Mouse (Mus musculus): ENCODE measurements around the gene Npat. TPM values are rescaled to one million over a fixed set of nuclear protein-coding genes. Genes with fewer than 3 reads are reported as not detected.

Npat gene
- total RNA-seq, 1 experiment: 22.8 TPM

DNA sequence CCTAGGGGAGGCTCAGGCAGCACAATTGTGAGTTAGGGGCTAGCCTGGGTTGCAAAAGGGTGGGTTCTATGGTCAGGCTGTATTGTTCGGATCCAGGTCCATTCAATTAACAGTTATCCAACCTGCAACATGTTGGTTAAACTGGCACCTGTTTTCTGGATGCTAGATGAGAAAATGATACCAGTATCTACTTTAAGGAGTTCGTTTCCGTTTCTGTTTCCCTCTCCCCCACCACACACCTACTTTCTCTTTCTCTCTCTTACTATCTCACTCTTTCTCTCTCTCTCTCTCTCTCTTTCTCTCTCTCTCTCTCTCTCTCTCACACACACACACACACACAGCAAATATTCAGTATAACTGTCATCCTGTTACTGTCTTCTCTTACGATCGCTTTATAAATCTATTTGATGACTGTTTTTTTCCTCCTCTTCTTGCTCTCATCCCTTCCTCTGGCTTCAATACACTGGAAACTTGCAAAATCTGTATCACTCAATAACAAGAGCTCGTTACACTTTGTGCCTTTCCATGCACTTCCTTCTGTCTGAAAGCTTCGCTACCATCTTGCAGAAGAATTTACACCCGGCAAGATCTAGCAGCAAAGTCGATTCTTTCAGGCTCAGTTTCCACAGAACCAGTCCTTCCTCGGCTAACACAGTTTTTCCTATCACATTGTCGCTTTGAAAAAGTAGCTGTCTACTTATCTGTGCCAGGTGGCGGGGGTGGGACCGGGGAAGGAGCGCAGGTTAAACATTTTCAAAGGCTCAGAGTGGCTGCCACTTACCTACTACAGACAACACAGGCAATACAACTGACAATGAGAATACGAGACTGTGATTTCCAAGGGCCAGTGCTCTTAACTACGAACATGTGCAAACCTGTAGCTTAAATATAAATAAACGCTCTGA, 1.2 kb upstream of the Npat start:
- in situ Hi-C loops (cut with MboI; ENCODE audit: low sequenced_read_pairs in 2 of 2, unreplicated experiment in 2 of 2): no loop called here

DNA sequence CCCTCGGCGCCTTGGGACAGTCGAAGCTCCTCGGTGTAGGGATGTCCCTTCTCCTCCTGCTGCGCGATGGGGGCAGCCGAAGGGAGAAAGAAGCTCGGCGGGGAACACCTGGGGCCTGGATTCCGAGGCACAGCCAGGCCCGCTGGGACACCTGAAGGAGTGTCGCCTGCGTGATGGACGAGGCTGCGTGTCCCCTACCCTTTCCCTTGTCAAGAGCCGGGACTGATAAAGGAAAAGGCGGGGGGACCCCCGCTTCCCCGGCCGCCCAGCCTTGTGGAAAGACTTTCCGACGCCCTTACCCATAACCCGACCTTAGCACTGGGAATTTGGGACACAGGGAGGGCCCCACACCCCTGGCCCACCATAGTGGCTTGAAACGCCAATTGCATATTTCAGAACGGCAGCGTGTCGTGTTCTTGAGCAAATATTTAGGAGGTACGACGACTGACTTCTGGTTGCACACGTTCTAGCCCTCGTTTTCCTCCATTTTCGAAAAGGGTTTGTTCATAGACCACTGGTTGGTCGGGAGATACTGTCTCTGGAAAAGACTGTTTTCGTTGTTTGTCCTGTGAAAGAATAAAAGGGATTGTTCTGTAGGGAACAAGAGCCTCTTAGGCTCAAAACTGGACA, 604 bp downstream of the Npat start:
- Histone ChIP-seq H3K4me3 (ENCODE audit: insufficient read depth in 1 of 2, low read depth in 1 of 2, low read length in 2 of 2, poor library complexity in 1 of 2, severe bottlenecking in 1 of 2) (peak overlapping the region; percentile 81 to 93), H3K27ac (ENCODE audit: insufficient read depth, low read depth, low read length, poor library complexity, severe bottlenecking) (0 out of 2 replicates have a peak overlapping the region, but pooled peaks have one; percentile 70), H3K36me3 (ENCODE audit: control insufficient read depth, insufficient read depth, low read length, poor library complexity, severe bottlenecking) (no peaks in the 10 kb centered on the region), H3K4me1 (ENCODE audit: control insufficient read depth in 2 of 2, insufficient read depth in 2 of 2, low read length in 2 of 2, poor library complexity in 1 of 2) (peaks cover 3 to 6% of the 10 kb centered on the region in 2 experiments; a peak in 2 of 4 replicates), H3K9me3 (ENCODE audit: control insufficient read depth, insufficient read depth, low read depth, low read length) (no peaks in the 10 kb centered on the region), H3K9ac (ENCODE audit: insufficient read depth, low read depth, low read length, poor library complexity, severe bottlenecking) (peak overlapping the region; percentile 90)
- DNase-seq (ENCODE audit: low read depth, low spot score): no peak
- in situ Hi-C loops (cut with MboI; ENCODE audit: low sequenced_read_pairs in 2 of 2, unreplicated experiment in 2 of 2): no loop called here
- no peak for TF ChIP-seq ZNF384 (IDR thresholded peaks at IDR 0.05; ENCODE audit: low read depth, low read length)
- no peak for TF ChIP-seq CHD2 (IDR thresholded peaks at IDR 0.05; ENCODE audit: low read depth, low read length)
- TF ChIP-seq HCFC1 (IDR thresholded peaks at IDR 0.05; ENCODE audit: borderline replicate concordance, insufficient read depth, low read length): no peak; the same call in 1 of the 2 replicates
- TF ChIP-seq ZC3H11A (IDR thresholded peaks at IDR 0.05; ENCODE audit: borderline replicate concordance, low read depth, low read length): no peak
- no peak for TF ChIP-seq MAFK (IDR thresholded peaks at IDR 0.05; ENCODE audit: insufficient read depth, low read depth, low read length)

More for the DNA sequence above, 1.2 kb upstream of the Npat start:
- DNase-seq (ENCODE audit: low read depth, low spot score): no peak
- Histone ChIP-seq H3K9me3 (ENCODE audit: control insufficient read depth, insufficient read depth, low read depth, low read length) (no peaks in the 10 kb centered on the region), H3K36me3 (ENCODE audit: control insufficient read depth, insufficient read depth, low read length, poor library complexity, severe bottlenecking) (peaks cover 4% of the 10 kb centered on the region; the same call in 1 of the 2 replicates), H3K27ac (ENCODE audit: insufficient read depth, low read depth, low read length, poor library complexity, severe bottlenecking) (no peak overlapping the region), H3K4me3 (ENCODE audit: insufficient read depth in 1 of 2, low read depth in 1 of 2, low read length in 2 of 2, poor library complexity in 1 of 2, severe bottlenecking in 1 of 2) (peak overlapping the region; percentile 89 to 98), H3K4me1 (ENCODE audit: control insufficient read depth in 2 of 2, insufficient read depth in 2 of 2, low read length in 2 of 2, poor library complexity in 1 of 2) (peaks cover 3 to 6% of the 10 kb centered on the region in 2 experiments; a peak in 2 of 4 replicates), H3K9ac (ENCODE audit: insufficient read depth, low read depth, low read length, poor library complexity, severe bottlenecking) (peak overlapping the region; percentile 94)
- no peak for TF ChIP-seq MAFK (IDR thresholded peaks at IDR 0.05; ENCODE audit: insufficient read depth, low read depth, low read length)

GRCm38 (mm10) chr9:53570662-53571061, 33.8 kb downstream of the Npat start:
- in situ Hi-C loops (cut with MboI; ENCODE audit: low sequenced_read_pairs in 2 of 2, unreplicated experiment in 2 of 2): no loop called here
- DNase-seq (ENCODE audit: low read depth, low spot score): peak; percentile 28
- H3K9ac ChIP-seq (ENCODE audit: insufficient read depth, low read depth, low read length, poor library complexity, severe bottlenecking): no peak overlapping the region
- H3K36me3 ChIP-seq (ENCODE audit: control insufficient read depth, insufficient read depth, low read length, poor library complexity, severe bottlenecking): peaks cover 20% of the 10 kb centered on the region
- no peak overlapping the region for H3K4me3 ChIP-seq (ENCODE audit: insufficient read depth in 1 of 2, low read depth in 1 of 2, low read length in 2 of 2, poor library complexity in 1 of 2, severe bottlenecking in 1 of 2)
- H3K27ac ChIP-seq (ENCODE audit: insufficient read depth, low read depth, low read length, poor library complexity, severe bottlenecking): no peak overlapping the region
- no peaks in the 10 kb centered on the region for H3K9me3 ChIP-seq (ENCODE audit: control insufficient read depth, insufficient read depth, low read depth, low read length)
- H3K4me1 ChIP-seq (ENCODE audit: control insufficient read depth in 2 of 2, insufficient read depth in 2 of 2, low read length in 2 of 2, poor library complexity in 1 of 2): peaks cover 1 to 2% of the 10 kb centered on the region in 2 experiments; a peak in 1 of 4 replicates
- no peak for TF ChIP-seq ZNF384 (IDR thresholded peaks at IDR 0.05; ENCODE audit: low read depth, low read length)
- TF ChIP-seq MAFK (IDR thresholded peaks at IDR 0.05; ENCODE audit: insufficient read depth, low read depth, low read length): no peak
- TF ChIP-seq ZC3H11A (IDR thresholded peaks at IDR 0.05; ENCODE audit: borderline replicate concordance, low read depth, low read length): no peak
- no peak for TF ChIP-seq HCFC1 (IDR thresholded peaks at IDR 0.05; ENCODE audit: borderline replicate concordance, insufficient read depth, low read length)
- TF ChIP-seq CHD2 (IDR thresholded peaks at IDR 0.05; ENCODE audit: low read depth, low read length): no peak

DNA sequence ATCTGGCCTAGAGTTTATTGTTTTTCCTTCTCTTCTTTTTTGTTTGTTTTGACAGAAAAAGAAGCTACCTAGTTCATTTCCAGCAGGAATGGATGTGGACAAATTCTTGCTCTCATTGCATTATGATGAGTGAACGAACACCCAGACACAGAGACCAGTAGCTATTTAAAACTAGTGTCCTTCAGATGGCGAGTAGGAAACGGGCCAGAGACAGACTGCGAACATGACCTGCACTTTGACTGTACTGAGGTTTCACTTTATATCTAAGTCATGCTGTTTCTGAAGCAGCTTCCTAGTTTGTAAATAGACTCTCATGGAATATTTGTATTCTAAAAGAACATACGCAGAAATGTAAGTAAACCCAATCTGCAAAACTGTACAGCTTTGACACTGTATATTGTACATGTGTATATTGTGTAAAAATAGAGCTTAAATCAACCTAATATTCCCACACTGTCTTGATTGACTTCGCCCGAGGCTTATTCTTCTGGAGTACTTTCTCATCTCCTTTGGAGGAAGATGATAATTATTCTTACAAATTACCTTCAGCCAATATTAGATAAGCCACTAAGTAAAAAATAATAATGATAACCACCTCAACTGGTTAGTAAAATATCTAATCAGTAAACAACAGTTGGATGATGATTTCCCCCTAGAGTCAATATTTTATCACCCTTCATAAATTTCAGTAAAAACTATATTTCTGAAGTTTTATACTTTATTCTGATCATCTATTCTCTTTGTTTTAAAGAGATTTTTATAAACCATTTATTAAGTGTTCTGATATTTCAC, 35.9 kb downstream of the Npat start:
- no peak for DNase-seq (ENCODE audit: low read depth, low spot score)
- H3K4me1 ChIP-seq (ENCODE audit: control insufficient read depth in 2 of 2, insufficient read depth in 2 of 2, low read length in 2 of 2, poor library complexity in 1 of 2): peaks cover 1 to 2% of the 10 kb centered on the region in 2 experiments; a peak in 1 of 4 replicates
- in situ Hi-C loops (cut with MboI; ENCODE audit: low sequenced_read_pairs in 2 of 2, unreplicated experiment in 2 of 2): no loop called here
- H3K9me3 ChIP-seq (ENCODE audit: control insufficient read depth, insufficient read depth, low read depth, low read length): no peaks in the 10 kb centered on the region
- H3K4me3 ChIP-seq (ENCODE audit: insufficient read depth in 1 of 2, low read depth in 1 of 2, low read length in 2 of 2, poor library complexity in 1 of 2, severe bottlenecking in 1 of 2): no peak overlapping the region
- TF ChIP-seq MAFK (IDR thresholded peaks at IDR 0.05; ENCODE audit: insufficient read depth, low read depth, low read length) (no peak), ZNF384 (IDR thresholded peaks at IDR 0.05; ENCODE audit: low read depth, low read length) (no peak), CHD2 (IDR thresholded peaks at IDR 0.05; ENCODE audit: low read depth, low read length) (no peak), ZC3H11A (IDR thresholded peaks at IDR 0.05; ENCODE audit: borderline replicate concordance, low read depth, low read length) (no peak), HCFC1 (IDR thresholded peaks at IDR 0.05; ENCODE audit: borderline replicate concordance, insufficient read depth, low read length) (no peak)
- H3K36me3 ChIP-seq (ENCODE audit: control insufficient read depth, insufficient read depth, low read length, poor library complexity, severe bottlenecking): peaks cover 9% of the 10 kb centered on the region
- H3K9ac ChIP-seq (ENCODE audit: insufficient read depth, low read depth, low read length, poor library complexity, severe bottlenecking): no peak overlapping the region
- H3K27ac ChIP-seq (ENCODE audit: insufficient read depth, low read depth, low read length, poor library complexity, severe bottlenecking): no peak overlapping the region

Measured in ES-E14 (cell line).